10 mouse cellular contexts compared by ENCODE assay signal in the genomic region with DNA sequence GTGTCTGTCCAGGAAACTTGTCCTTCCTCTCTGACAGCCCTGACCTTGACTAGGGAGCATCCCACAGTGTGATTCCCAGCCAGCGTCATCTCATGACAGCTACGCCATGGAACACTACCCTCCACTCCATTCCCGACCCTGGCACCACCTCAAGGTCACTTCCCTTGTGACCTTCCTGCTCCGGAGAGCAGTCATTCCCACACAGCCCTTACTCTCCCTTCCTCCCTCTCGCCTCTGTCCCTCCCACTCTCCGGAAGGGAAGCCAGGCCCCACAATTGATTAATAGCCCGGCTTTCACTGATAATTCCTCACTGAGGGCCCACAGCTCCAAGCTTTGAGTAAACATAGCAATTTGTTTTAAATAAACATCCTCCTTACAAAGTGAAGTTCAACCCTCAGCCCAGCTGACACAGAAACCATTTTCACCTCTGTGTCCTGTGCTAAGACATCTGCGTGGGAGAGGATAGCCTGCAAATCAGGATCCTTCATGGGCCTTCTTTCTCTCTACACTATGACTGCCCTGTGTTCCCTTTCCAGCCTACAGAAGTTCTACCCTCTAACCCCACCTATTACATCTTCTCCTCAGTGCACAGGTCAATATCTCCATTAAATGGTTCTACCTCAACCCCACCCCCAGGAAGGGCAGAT. TPM values are rescaled to one million over a fixed set of nuclear protein-coding genes. Genes with fewer than 3 reads are reported as not detected.
A peak's percentile ranks its signal among the peaks of the same experiment; 100 is the strongest.
DNase-seq lines count a peak whose midpoint lies in the region; ATAC-seq and TF ChIP-seq lines count a peak whose summit lies in the region.
"Had no signal": no experiment of that assay in that cellular context is flagged by ENCODE, and none has a peak within 500 bp of the region (broad histone marks: within the 10 kb centered on the region; RNA-seq: fewer than 3 reads in every experiment).

No protein-coding gene starts in this region.

- H3K4me1 ChIP-seq in liver, embryonic 15.5 days (replicated peaks), result peaks cover 15% of the 10 kb centered on the region
- peaks cover 22% of the 10 kb centered on the region for H3K4me1 ChIP-seq in stomach, embryonic 15.5 days

- H3K27me3 ChIP-seq in liver, embryonic 15.5 days, result no peaks in the 10 kb centered on the region
- no peaks in the 10 kb centered on the region for H3K27me3 ChIP-seq in stomach, embryonic 15.5 days (replicated peaks)

- peak; percentile 22 for DNase-seq in cerebellum, adult 11-12 months
- DNase-seq in cerebellum, postnatal 4 days (ENCODE audit: low spot score in 2 of 2), result no peak
- DNase-seq in kidney, adult 18-20 months, result peak; percentile 64
- DNase-seq in right cerebral cortex, postnatal 25 days, result no peak
- DNase-seq in left cerebral cortex, adult 2 months (ENCODE audit: extremely low spot score in 1 of 2, low spot score in 2 of 2), result no peak
- DNase-seq: cerebellum, adult 9-11 months had no signal

- H3K4me2 ChIP-seq in liver, embryonic 15.5 days, result no peak overlapping the region
- 0 out of 2 replicates have a peak overlapping the region, but pooled peaks have one; percentile 5 for H3K4me2 ChIP-seq in stomach, embryonic 15.5 days

- intact Hi-C loops in left cerebral cortex, adult 2 months (cut with DNase I), result no loop called here

- 36% methylated on average over 8 of the region's 8 CpGs for WGBS in liver, embryonic 15.5 days (ENCODE audit: insufficient replicate concordance)
- WGBS in stomach, embryonic 15.5 days, result 6% methylated on average over 8 of the region's 8 CpGs

- no peaks in the 10 kb centered on the region for H3K36me3 ChIP-seq in liver, embryonic 15.5 days (replicated peaks)
- H3K36me3 ChIP-seq in stomach, embryonic 15.5 days, result no peaks in the 10 kb centered on the region

- 0 out of 2 replicates have a peak overlapping the region, but pooled peaks have one; percentile 9 for H3K27ac ChIP-seq in liver, embryonic 15.5 days (replicated peaks)
- peak overlapping the region; percentile 67 for H3K27ac ChIP-seq in stomach, embryonic 15.5 days
- no peak overlapping the region for H3K27ac ChIP-seq in left cerebral cortex, adult 2 months

- no peaks in the 10 kb centered on the region for H3K9me3 ChIP-seq in liver, embryonic 15.5 days (replicated peaks)
- no peaks in the 10 kb centered on the region for H3K9me3 ChIP-seq in stomach, embryonic 15.5 days
- H3K9me3 ChIP-seq: megakaryocyte, embryonic 14.5 days had no signal

- no peak overlapping the region for H3K4me3 ChIP-seq in liver, embryonic 15.5 days (replicated peaks)
- H3K4me3 ChIP-seq in stomach, embryonic 15.5 days (replicated peaks), result no peak overlapping the region
- no peak overlapping the region for H3K4me3 ChIP-seq in left cerebral cortex, adult 2 months
- H3K4me3 ChIP-seq: megakaryocyte, embryonic 14.5 days had no signal

- peak; percentile 70; the same call in 1 of the 2 replicates for ATAC-seq in liver, embryonic 15.5 days (ENCODE audit: insufficient read depth)
- ATAC-seq in stomach, embryonic 15.5 days (ENCODE audit: insufficient read depth, low FRiP score, low read depth), result peak; percentile 82
- no peak for ATAC-seq in megakaryocyte progenitor cell, adult 5-6 weeks (replicated peaks; ENCODE audit: poor library complexity)

- no peak overlapping the region for H3K9ac ChIP-seq in liver, embryonic 15.5 days
- no peak overlapping the region for H3K9ac ChIP-seq in stomach, embryonic 15.5 days

- no peak for TF ChIP-seq CTCF in left cerebral cortex, adult 2 months (IDR thresholded peaks at IDR 0.05)

RNA-seq across cellular contexts. Expression of a gene that starts 47.1 kb away (rescaled TPM):
- 15.7 and 16.8 TPM in 2 replicates for polyA plus RNA-seq in liver, embryonic 15.5 days (2015; fragmentation: Nextera tagmentation; extraction: Ambion mirVana)
- 38.2 TPM in 2 replicates for polyA plus RNA-seq in stomach, embryonic 15.5 days (2015; fragmentation: Nextera tagmentation; extraction: Ambion mirVana)
- total RNA-seq in megakaryocyte progenitor cell, adult 5-6 weeks (2015), result 83.2 and 83.5 TPM in 2 replicates
- total RNA-seq in megakaryocyte progenitor cell, adult 5-6 weeks (2017), result 32.3 and 42.5 TPM in 2 replicates
- total RNA-seq in left cerebral cortex, adult 2 months (2021), result 10 to 100 TPM; 35.1 to 35.8 TPM

Comparison
In these comparisons a context has a peak if more than half of its experiments do, and no peak if none do; other contexts are left out.
1. DNase-seq: peak in cerebellum, adult 11-12 months (single experiment) and kidney, adult 18-20 months (single experiment); none in cerebellum, postnatal 4 days (0 of 2), right cerebral cortex, postnatal 25 days (single experiment) and left cerebral cortex, adult 2 months (0 of 2).